Mouse (Mus musculus): ENCODE measurements around the gene Gm10985.

The Gm10985 gene

DNA sequence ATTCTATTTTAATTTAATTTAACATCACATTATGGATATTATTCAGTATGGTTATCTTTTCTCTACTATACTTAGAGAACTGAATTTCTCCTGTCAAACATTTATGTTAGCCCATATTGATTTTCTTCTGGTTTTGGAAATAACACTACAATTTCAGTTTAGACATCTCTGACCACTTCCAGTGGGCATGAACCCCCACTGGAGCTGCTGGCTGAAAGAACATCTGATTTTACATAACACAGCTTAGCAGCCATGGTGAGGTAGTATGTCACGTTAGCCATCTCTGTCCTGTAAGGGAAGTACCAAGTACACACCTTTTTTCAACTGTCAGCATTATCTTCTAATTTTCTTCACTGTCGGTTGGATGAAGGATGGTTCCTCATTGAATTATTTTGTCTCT lies at the start of gene Gm10985:
Gene Gm10985 (plus strand): TSS at position 301 of the 400 bp plus-strand sequence.
- 89% methylated on average over 2 of the region's 2 CpGs for WGBS

DNA sequence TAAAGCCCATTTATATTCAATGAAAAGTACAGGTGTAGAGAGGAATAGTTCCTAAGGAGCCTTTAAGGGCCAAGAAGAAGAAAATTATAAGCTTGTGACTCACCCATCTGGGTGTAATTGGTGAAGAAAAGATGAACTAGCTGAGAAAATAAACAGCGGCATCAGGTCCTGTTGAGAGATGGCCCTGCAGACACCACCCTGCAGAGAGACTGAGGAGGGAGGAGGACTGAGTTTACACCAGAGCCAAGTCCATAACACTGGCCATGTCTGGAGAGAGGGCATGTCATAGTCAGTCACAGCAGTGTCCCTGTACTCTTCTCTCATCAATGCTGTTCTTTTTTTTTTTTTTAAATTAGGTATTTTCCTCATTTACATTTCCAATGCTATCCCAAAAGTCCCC lies 48.0 kb upstream of the Gm10985 start:
- 74% methylated on average over 1 of the region's 1 CpGs for WGBS

DNA sequence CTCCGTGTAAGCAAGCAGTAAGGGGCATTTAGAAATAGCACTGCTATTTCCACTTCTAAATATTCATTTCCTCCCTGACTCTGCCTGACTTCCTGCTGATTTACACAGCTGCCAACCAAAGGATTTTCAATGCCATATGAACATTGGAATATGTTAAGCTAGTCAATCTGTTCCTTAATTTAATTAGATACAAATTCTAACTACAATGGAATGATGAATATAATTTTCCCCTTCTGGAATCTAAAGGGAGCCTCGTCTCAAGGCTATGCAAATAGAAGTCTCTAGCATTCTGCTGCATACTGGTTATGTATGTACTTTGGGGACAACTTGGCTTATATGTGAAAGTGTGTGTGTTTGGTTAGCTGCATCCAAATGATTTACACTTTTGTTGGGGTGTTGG lies 45.2 kb upstream of the Gm10985 start:
- 45% methylated on average over 2 of the region's 2 CpGs for WGBS

DNA sequence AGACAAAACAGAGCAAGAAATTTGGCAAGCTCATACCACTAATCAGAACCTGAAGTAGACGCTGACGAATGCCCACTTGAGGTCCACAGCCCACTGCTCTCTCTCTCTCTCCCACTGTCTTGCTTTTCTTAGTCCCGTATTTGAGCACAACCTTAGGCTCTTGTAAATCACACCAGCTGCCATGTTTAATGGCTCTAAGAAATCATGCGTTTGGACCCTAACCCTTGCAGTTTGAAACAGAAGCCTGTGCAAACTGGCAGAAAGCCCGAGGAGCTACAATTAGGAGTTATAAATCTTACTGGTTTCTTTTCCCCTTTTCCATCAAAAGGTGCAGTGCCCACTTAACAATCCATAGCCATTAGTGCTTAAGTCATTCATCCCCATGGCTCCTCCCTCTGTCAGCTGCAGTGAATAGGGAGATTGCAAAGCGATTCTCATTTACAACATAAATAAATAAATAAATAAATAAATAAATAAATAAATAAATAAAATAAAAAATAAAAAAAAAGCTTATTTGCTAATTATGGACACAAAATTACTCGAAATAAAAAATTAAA lies 31.4 kb upstream of the Gm10985 start:
- WGBS, result 64% methylated on average over 7 of the region's 7 CpGs

DNA sequence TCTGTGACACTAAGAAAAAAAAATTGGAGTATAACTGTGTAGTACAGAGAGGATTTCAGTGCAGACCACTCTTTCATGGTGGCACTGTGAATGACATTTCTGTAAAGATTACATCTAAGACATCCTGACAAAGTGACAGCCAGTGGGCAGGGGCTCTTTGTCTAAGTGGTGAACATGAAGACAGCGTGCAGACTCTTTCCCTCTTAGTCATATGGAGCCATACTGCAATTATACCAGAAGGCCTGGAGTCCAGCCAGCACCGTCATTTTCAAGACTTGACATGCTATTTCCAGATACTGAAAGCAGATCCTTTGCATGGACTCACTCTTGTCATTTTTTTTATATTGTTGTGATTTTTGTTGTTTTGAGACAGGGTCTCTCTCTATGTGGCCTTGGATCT lies 10.6 kb upstream of the Gm10985 start:
- 48% methylated on average over 2 of the region's 2 CpGs for WGBS

DNA sequence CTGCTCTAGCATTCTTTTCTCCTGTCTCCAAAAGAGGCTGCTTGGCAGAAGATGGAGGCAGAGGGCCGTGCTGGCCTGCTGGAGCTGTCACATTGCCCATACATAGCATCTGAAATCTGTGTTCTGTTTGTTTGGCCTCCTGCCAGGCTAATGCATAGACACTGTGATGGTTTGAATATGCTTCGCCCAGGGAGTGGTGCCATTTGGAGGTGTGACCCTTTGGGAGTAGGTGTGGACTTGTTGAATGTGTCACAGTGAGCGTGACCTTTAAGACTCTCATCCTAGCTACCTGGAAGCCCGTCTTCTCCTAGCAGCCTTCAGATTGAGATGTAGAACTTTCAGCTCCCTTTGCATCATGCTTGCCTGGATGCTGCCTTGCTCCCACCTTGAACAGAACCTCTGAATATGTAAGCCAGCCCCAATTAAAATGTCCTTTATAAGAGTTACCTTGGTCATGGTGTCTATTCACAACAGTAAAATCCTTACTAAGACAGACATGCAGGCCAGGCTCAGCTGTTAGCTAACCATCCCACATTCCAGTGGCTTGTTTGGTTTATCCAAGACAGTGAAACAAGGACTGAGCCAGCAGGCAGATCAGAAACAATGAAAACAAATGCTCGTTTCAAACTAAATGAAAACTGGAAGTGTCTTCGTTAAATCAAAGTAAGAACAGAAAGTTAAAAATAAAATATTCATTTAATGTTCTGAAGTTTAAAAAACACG lies 1.5 kb downstream of the Gm10985 start:
- whole genome bisulfite sequencing, result 54% methylated on average over 7 of the region's 7 CpGs

DNA sequence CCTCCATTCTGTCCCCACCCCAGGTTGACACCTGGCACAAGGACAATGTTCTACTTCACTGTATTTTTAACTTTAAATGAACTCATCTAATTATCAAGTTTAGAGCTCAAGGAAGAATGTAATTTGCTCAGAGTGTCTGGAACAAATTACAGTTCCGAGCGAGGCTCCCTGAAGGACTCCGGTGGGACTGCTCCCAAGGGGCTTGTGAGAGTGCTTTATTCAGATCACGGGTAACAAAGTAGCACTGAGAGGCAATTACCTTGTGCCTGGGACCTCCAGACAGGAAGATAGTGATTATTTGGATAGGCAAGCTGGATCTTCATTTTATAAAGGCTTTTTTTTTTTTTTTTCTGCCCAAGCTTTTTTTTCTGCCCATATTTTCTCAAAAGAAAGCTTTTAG lies 2.8 kb downstream of the Gm10985 start:
- WGBS, result 40% methylated on average over 4 of the region's 4 CpGs

DNA sequence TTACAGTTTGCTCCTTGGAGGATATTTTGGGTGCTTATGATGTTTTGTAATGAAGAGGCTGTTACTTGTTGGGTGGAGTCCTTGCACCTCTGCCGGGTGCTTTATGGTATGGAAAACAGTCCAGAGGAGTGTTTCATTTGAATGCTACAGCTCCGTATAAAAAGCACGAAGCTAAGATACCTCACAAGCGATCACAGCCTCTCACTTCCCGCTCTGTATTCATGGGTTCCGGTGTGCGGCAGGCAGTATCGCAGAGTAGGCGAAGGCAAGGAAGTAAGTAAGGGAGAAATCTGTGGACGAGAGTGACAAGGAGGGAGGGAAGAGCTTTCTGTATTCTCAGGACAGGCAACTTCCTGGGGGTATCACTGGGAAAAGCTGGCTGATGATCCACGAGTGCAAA lies 3.4 kb downstream of the Gm10985 start:
- 40% methylated on average over 11 of the region's 11 CpGs for WGBS

DNA sequence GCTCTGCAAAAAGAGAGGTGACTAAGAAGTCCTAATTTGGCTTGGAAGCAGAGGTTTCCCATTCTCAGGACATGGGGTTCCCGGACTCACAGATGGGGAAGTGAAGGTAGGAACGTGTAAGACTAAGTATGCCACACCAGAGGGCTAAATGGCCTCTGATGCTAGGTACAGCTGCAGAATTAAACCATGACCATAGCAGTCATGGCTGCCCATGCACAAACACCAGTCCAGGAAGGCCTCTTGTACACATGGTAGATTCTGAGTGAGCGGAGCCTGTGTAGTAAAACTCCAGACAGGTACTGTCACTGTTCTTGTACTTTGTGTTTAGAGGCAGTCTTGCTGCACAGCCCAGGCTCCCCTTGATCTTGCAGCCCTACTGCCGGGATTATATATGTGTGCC lies 9.4 kb downstream of the Gm10985 start:
- 90% methylated on average over 4 of the region's 4 CpGs for WGBS

DNA sequence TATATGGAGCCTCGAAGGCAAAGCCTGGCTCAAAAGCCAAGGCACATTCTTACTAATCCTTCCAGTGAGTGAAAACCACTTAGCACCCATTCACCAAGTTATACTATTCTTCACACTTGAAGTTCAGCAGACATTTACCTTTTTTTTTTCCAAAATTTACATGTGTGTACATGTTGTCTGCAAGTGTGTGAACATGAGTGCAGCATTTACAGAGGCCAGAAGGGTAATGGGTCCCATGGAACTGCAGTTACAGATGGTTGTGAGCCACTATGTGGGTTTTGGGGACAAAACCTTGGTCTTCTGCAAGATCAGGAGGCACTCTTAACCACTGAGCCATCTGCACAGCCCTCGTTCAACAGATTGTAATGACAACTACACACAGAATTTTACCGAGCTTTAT lies 9.9 kb downstream of the Gm10985 start:
- WGBS, result 60% methylated on average over 3 of the region's 3 CpGs

DNA sequence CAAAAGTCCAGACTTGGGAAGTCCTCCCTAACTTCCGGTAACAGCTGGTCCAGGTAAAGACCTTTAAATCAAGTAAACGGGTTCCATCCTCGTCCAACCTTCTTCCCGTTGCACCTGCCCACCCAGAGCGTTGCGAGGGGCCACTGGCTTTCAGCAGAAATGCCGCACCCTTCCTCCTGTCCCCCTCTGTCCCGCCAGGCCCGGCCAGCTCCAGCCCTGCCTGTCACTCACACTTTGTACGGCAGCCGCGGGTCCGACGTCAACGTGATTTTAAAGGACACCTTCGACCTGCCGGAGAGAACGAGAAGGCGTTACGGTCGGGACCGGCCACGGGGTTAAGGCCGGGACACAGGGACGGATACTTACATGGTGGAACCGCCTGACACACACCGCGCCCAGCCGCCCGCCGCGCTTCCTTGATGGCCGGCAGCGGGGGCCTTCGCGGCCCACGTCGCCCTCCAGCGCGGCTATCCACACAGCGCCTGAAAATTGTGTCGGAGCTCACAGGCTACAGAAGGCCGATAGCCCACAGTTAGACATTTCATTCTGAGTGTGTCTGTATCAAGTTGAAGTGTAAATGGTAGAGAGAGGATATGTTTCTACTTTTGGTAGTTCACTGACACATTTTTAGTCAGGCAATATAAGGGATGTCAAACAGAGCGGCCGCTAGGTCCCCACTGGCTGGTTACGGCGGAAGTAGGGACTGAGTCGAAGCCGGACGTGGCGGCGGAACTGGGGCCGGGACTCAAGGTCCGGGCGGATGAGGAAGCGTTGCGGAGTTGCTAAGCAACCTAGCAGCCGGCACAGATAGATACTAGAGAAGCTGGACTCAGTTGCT lies 18.7 kb downstream of the Gm10985 start, which contains the start of gene Ufm1:
Gene Ufm1 (minus strand): TSS at position 448 of the 838 bp plus-strand sequence.
- WGBS, result under 1% methylated on average over 58 of the region's 58 CpGs

DNA sequence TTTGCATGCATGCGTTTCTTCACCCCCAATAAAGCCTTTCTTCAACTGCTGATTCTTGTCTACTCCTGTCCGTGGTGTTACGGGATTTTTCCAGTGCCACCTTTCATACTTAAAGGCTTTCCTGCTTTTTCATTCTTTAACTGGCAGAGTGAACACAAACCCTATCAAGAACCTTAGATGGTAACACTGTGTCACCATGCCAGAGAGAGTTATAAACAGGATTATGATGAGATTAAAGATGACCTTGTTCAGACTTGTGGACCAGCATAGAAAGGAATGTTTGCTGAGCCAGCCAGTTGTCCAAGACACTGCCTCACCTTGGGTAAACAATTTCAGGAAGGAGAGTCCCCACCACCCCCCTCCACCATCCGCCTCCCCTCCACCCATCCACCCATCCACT lies 23.3 kb downstream of the Gm10985 start:
- WGBS, result 78% methylated on average over 4 of the region's 4 CpGs

DNA sequence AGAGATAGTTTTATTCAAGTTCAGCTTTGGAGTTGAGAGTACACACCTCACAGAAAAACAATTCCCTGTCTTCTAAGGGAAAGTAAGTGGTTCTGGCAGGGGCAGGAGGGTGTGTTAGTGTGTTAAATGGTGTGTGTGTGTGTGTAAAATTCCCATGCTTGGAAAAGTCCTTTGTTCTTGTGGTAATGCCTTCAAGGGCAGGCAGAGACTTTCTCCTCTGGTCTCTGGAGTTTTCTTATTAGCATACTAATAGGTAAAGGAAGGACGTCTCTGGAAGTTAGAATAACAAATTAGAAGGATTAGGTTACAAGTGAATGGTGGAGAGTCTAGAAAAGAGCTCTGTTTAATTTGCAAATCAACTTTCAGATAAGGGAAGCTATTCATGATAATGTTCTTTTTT lies 24.4 kb downstream of the Gm10985 start:
- WGBS, result 46% methylated on average over 1 of the region's 1 CpGs

DNA sequence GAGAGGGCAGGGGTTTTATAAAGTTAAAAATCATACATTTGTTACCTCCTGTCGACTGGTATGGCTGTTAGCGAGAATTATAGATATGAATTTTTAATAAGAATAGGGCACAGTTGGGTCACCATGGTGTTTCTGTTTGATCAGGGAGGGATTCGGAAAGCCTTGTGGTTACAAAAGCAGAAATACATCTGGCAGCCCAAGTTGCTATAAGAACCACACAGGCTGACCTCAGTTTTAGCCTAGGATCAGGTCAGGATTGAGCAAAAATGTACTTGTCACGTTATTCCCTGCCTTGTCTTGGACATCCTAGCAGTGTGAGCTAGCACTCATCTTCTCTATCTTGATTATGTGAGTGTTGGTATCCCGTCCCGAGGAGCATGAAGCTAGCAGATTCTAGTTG lies 25.6 kb downstream of the Gm10985 start:
- 85% methylated on average over 6 of the region's 6 CpGs for WGBS

DNA sequence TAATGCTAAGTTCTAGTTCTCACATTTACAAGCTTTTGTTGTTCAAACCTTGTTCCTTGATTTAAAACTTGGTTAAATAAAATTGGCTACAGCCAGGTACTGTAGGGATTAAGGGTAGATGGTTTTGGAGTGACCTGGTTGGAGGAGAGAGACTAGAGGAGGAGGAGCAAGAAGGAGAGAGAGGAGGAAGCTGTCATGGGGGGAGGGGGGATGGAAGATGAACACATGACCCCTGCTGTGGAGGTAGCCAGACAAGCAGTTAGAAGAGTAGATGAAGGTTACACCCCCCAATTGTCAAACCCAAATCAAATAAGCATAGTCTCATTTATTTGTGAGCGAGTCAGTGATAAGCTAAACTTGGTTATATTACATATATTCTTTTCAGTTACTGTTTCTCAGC lies 26.7 kb downstream of the Gm10985 start:
- 100% methylated on average over 1 of the region's 1 CpGs for WGBS

DNA sequence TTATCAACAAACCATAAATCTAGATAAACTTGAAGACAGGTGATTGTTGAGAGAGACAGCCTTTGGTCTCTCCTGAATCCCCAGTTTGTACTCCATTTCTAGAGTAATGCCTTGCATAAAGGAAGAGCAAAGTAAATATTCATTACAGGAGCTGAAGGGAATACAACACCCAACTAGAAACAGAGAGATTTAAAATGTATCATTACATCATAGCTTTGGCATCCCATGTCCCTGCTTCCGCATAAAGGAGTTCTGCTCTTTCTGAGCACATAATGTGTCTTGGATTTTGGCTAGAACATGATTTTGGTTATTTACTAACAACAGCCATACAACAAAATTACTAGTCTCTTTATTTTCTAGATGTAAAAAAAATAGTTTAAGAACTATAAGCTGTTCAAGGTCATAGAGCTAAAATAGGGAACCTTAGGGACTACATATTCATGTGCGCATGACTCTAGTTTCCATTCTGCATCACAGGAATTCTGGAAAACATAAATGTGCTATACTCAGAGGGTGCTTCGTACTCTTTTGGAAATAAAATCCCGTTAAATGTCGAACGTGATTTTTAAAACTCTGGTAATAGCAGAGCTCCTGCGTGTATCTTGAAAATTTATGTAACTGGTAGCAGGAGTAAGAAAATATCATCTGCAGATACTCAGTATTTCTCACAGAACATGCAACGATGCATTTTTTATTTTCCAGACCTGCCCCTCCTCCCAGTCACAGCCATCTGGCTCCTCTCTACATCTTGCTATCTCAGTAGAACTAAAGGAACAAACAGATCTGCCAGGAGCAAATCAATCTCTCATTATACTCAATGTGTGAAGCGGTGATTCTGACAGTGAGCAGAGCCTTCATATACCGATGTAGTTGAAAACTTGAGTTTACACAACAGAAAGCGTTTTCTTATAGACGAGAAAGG lies 46.0 kb downstream of the Gm10985 start:
- WGBS, result 50% methylated on average over 12 of the region's 12 CpGs

Measured in cerebral cortex, adult 2 months (tissue).